Mouse (Mus musculus) liver, embryonic 11.5 days (tissue): ENCODE measurements around the gene Btnl1. TPM values are rescaled to one million over a fixed set of nuclear protein-coding genes. Genes with fewer than 3 reads are reported as not detected.

Experiments
- ATAC-seq: fragments of 200-750 bp; cut with Nextera tagmentation; replicated peaks from 2 replicates; pipeline ENCODE4 v1.8.0; 2017; ENCODE audit warnings: moderate number of reproducible peaks, mild to moderate bottlenecking, moderate TSS enrichment, moderate library complexity; ENCODE audit not compliant: low FRiP score
- DNase-seq: peaks from one replicate; pipeline ENCODE4 v3.0.0-alpha.2; 2017; ENCODE audit warnings: low spot score
- H3K27ac ChIP-seq: fragments of 300-500 bp; sonication (generic); 2 replicates; pipeline ENCODE4 v1.5.1; 2014; ENCODE audit warnings: mild to moderate bottlenecking, low read depth, low read length, control low read depth
- H3K27me3 ChIP-seq: fragments of 300-500 bp; sonication (generic); replicated peaks from 2 replicates; pipeline ENCODE4 v1.6.1; 2014; ENCODE audit warnings: low read length, mixed read lengths; ENCODE audit not compliant: control insufficient read depth, insufficient read depth
- H3K36me3 ChIP-seq: fragments of 300-500 bp; sonication (generic); 2 replicates; pipeline ENCODE4 v1.6.1; 2014; ENCODE audit warnings: mild to moderate bottlenecking, low read length, moderate library complexity, mixed read lengths; ENCODE audit not compliant: control insufficient read depth, insufficient read depth
- H3K4me1 ChIP-seq: fragments of 300-500 bp; sonication (generic); replicated peaks from 2 replicates; pipeline ENCODE4 v1.6.1; 2014; ENCODE audit warnings: low read length, mixed read lengths; ENCODE audit not compliant: control insufficient read depth, insufficient read depth
- H3K4me2 ChIP-seq: fragments of 300-500 bp; sonication (generic); 2 replicates; pipeline ENCODE4 v1.6.1; 2014; ENCODE audit warnings: mild to moderate bottlenecking, control low read depth, moderate library complexity
- H3K4me3 ChIP-seq: fragments of 300-500 bp; sonication (generic); 2 replicates; pipeline ENCODE4 v1.5.1; 2014; ENCODE audit warnings: low read depth, low read length, control low read depth
- H3K9ac ChIP-seq: fragments of 300-500 bp; sonication (generic); 2 replicates; pipeline ENCODE4 v1.6.1; 2014; ENCODE audit warnings: low read depth, low read length, control low read depth
- H3K9me3 ChIP-seq: fragments of 300-500 bp; sonication (generic); 2 replicates; pipeline ENCODE4 v1.6.1; 2016; ENCODE audit warnings: low read length, inconsistent platforms, mixed read lengths; ENCODE audit not compliant: control insufficient read depth
- WGBS: fragments of 180-500 bp; shearing (Covaris S2); extraction: QIAGEN DNeasy Blood & Tissue Kit; methylation state at CpG from one replicate; pipeline ENCODE4 v1.1.7; 2014; 5-methylcytosine and 5-hydroxymethylcytosine counted together
- polyA plus RNA-seq: library from polyadenylated mRNA; unstranded; fragments of >200 nt; fragmentation: Nextera tagmentation; extraction: Ambion mirVana; gene quantifications from 2 replicates; pipeline ENCODE4 v1.2.1, GENCODE M21; 2014

Gene Btnl1
- polyA plus RNA-seq, 1 experiment from 2014 or later, result not detected

DNA sequence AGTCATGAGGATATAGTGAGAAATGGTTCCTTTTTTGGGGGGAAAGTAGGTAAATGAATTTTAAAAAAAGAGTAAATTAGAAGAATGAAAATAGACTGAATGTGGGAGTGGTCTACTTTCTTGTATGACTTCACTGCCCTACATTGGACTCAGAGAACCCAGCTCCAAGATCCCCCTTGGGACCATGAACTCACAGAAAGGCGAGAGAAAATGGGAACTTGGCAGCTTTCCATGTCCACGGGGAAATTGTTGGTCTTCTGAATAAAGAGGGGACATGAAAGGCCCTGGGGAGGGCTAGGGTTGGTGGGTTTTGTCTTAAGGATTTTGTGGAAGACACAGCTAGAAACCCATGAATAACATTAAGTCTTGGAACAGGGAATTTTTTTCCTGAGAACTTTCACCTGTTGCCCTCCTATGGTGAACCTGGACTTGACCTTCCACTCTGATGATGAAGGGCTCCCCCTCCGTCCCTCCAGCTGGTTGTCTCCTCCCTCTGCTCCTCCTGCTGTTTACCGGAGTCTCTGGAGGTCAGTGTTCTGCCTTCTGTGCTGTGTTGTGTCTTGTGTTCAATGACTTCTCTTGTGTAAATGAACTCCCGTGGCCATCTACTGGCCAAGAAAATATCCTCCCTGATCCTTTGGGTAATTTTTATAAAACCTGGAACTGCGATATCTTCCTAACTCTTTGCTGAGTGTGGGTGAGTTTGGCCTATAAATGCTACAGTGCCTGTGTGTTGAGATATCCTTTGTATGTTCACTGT is 698 bp downstream of the Btnl1 start:
- Histone ChIP-seq H3K9me3 (no peaks in the 10 kb centered on the region), H3K27ac (no peak overlapping the region), H3K4me3 (no peak overlapping the region), H3K4me2 (no peak overlapping the region), H3K36me3 (no peaks in the 10 kb centered on the region), H3K9ac (no peak overlapping the region), H3K27me3 (no peaks in the 10 kb centered on the region; the same call in none of the 2 replicates), H3K4me1 (no peaks in the 10 kb centered on the region)
- 52% methylated on average over 6 of the region's 6 CpGs for WGBS
- no peak for DNase-seq
- ATAC-seq, result no peak

DNA sequence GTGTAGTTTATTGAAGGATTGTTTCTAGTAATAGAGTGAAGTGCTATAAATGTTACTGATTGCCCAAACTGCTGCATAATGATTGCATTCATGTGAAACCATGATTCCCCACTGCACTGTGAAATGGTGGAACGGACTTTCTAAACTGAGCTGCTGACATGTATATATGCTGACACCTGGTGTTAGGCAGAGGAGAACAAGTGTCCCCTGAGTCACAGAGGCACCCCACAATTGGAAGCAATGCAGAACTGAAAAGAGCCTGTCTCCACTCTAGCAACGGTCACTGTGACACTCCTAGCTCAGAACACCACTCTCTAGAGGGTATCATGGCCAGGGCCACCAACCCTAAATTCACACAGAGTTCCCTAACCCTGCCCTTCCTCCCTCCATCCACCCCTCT is 1.8 kb downstream of the Btnl1 start:
- H3K27ac ChIP-seq, result no peak overlapping the region
- no peaks in the 10 kb centered on the region for H3K4me1 ChIP-seq
- no peak for DNase-seq
- no peak overlapping the region for H3K4me3 ChIP-seq
- H3K27me3 ChIP-seq, result no peaks in the 10 kb centered on the region; the same call in none of the 2 replicates
- H3K9me3 ChIP-seq, result no peaks in the 10 kb centered on the region
- no peak overlapping the region for H3K9ac ChIP-seq
- no peak overlapping the region for H3K4me2 ChIP-seq
- no peaks in the 10 kb centered on the region for H3K36me3 ChIP-seq
- ATAC-seq, result no peak
- 80% methylated on average over 2 of the region's 2 CpGs for WGBS

DNA sequence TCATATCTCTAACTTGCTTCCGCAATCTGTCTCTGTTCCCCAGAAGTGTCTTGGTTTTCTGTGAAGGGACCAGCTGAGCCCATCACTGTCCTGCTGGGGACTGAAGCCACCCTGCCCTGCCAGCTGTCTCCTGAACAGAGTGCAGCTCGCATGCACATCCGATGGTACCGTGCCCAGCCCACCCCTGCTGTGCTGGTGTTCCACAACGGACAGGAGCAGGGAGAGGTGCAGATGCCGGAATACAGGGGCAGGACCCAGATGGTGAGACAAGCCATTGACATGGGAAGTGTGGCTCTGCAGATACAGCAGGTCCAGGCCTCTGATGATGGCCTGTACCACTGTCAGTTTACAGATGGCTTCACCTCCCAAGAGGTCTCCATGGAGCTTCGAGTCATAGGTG is 2.5 kb downstream of the Btnl1 start:
- Histone ChIP-seq H3K4me1 (no peaks in the 10 kb centered on the region), H3K36me3 (no peaks in the 10 kb centered on the region), H3K27ac (no peak overlapping the region), H3K4me2 (no peak overlapping the region), H3K4me3 (no peak overlapping the region), H3K9ac (no peak overlapping the region), H3K27me3 (no peaks in the 10 kb centered on the region; the same call in none of the 2 replicates), H3K9me3 (no peaks in the 10 kb centered on the region)
- DNase-seq (no peak), ATAC-seq (no peak)
- WGBS, result 77% methylated on average over 7 of the region's 7 CpGs

DNA sequence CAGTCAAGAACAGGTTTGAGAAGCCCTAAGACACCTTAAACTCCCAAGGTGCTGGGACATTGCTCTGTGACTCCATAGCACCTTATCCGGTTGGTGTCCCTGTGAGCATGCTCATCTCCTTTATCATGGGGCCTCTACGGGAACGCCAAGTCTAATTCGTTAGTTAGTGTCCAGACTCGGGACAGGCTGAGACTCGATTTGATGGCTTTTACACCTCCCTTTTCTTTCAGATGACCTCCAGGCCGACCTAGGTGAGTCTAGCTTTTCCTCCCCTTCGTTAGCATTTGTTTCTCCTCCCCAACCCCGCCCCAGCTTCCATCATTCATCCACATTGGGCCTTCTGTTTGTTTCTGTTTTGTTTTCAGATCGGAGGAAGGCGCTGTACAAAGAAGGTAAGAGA is 4.9 kb downstream of the Btnl1 start:
- no peaks in the 10 kb centered on the region; the same call in none of the 2 replicates for H3K27me3 ChIP-seq
- H3K36me3 ChIP-seq, result no peaks in the 10 kb centered on the region
- H3K9me3 ChIP-seq, result no peaks in the 10 kb centered on the region
- no peak for DNase-seq
- H3K27ac ChIP-seq, result no peak overlapping the region
- no peak overlapping the region for H3K4me2 ChIP-seq
- no peak overlapping the region for H3K9ac ChIP-seq
- no peak for ATAC-seq
- no peak overlapping the region for H3K4me3 ChIP-seq
- WGBS, result 72% methylated on average over 11 of the region's 11 CpGs
- H3K4me1 ChIP-seq, result no peaks in the 10 kb centered on the region

- H3K4me3 ChIP-seq, result no peak overlapping the region
- no peak for DNase-seq
- no peak overlapping the region for H3K27ac ChIP-seq
- no peaks in the 10 kb centered on the region for H3K4me1 ChIP-seq
- H3K36me3 ChIP-seq, result no peaks in the 10 kb centered on the region
- no peak overlapping the region for H3K9ac ChIP-seq
- no peak overlapping the region for H3K4me2 ChIP-seq
- no peak for ATAC-seq
- H3K27me3 ChIP-seq, result no peaks in the 10 kb centered on the region; the same call in 1 of the 2 replicates
- 69% methylated on average over 7 of the region's 7 CpGs for WGBS
- no peaks in the 10 kb centered on the region for H3K9me3 ChIP-seq
Observed at GRCm38 (mm10) chr17:34383212-34383611, 6.3 kb downstream of the Btnl1 start.

DNA sequence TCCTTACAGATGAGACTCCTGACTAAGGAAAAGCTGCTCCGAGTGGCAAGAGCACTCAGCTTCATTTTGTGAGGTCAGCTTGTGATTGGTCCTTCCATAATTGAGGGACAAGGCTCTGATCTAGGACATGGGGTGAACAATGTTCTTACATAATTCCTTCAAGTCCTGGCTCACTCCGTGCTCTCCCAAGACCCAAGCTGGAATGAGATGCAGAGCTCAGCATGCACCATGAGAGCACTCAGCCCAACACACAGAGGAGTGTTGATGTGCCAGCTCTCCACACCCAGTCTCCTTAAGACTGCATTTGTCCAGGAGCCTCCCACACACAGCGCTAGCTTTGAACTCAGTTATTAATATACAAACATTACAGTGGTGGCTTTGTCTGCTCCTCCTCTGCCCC is 7.8 kb downstream of the Btnl1 start:
- no peak overlapping the region for H3K27ac ChIP-seq
- no peaks in the 10 kb centered on the region for H3K4me1 ChIP-seq
- DNase-seq (no peak), ATAC-seq (no peak)
- no peaks in the 10 kb centered on the region for H3K9me3 ChIP-seq
- H3K4me3 ChIP-seq, result no peak overlapping the region
- H3K27me3 ChIP-seq, result no peaks in the 10 kb centered on the region; the same call in 1 of the 2 replicates
- 74% methylated on average over 3 of the region's 3 CpGs for WGBS
- H3K9ac ChIP-seq, result no peak overlapping the region
- H3K36me3 ChIP-seq, result no peaks in the 10 kb centered on the region
- H3K4me2 ChIP-seq, result no peak overlapping the region

GRCm38 (mm10) chr17:34386656-34387055 is 9.7 kb downstream of the Btnl1 start:
- Histone ChIP-seq H3K9ac (no peak overlapping the region), H3K36me3 (no peaks in the 10 kb centered on the region), H3K27me3 (peaks cover 5% of the 10 kb centered on the region), H3K4me2 (no peak overlapping the region), H3K4me1 (no peaks in the 10 kb centered on the region), H3K4me3 (no peak overlapping the region), H3K27ac (no peak overlapping the region), H3K9me3 (no peaks in the 10 kb centered on the region)
- DNase-seq, result no peak
- WGBS, result 40% methylated on average over 2 of the region's 2 CpGs
- ATAC-seq, result no peak

DNA sequence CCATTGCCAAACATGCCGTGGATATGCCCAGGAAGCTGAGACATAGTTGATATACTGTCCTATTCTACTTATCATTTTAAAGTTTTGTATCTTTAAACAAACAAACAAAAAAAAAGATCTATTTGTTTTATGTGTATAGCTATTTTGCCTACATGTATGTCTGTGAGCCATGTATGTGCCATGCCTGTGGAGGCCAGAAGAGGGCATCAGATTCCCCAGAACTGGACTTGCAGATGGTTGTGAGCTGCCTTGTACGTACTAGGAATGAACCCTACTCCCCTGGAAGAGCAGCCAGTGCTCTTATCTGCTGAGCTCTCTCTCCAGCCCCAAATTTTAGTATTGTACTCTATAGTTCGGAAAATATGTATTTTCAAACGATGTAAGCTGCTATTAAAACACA is 11.6 kb downstream of the Btnl1 start:
- H3K4me2 ChIP-seq, result no peak overlapping the region
- no peak for DNase-seq

GRCm38 (mm10) chr17:34391507-34391906 is 14.6 kb downstream of the Btnl1 start:
- H3K4me3 ChIP-seq, result no peak overlapping the region
- DNase-seq (no peak), ATAC-seq (no peak)
- WGBS, result 52% methylated on average over 7 of the region's 7 CpGs
- peaks cover 12% of the 10 kb centered on the region for H3K27me3 ChIP-seq
- no peaks in the 10 kb centered on the region for H3K36me3 ChIP-seq
- H3K27ac ChIP-seq, result no peak overlapping the region
- H3K9me3 ChIP-seq, result no peaks in the 10 kb centered on the region
- no peak overlapping the region for H3K9ac ChIP-seq
- H3K4me2 ChIP-seq, result peak overlapping the region; percentile 61; the same call in 1 of the 2 replicates
- no peaks in the 10 kb centered on the region for H3K4me1 ChIP-seq

More for the DNA sequence above, 11.6 kb downstream of the Btnl1 start:
- no peak for ATAC-seq
- Histone ChIP-seq H3K27ac (no peak overlapping the region), H3K9me3 (no peaks in the 10 kb centered on the region), H3K9ac (no peak overlapping the region), H3K4me1 (no peaks in the 10 kb centered on the region), H3K36me3 (no peaks in the 10 kb centered on the region), H3K4me3 (no peak overlapping the region), H3K27me3 (peaks cover 12% of the 10 kb centered on the region)
- WGBS, result 36% methylated on average over 4 of the region's 4 CpGs
